Mouse (Mus musculus): ENCODE results near the gene Capn2.

Capn2 gene

GRCm38 (mm10) chr1:182516758-182517676 is at the start of gene Capn2:
Gene Capn2 (minus strand): TSS chr1:182517608.
- in situ Hi-C loops (cut with MboI, MseI), result loop anchor here (25.0 kb wide), 1 partner anchor 1520 kb away; the partner anchor contains the start of gene 1700056E22Rik

DNA sequence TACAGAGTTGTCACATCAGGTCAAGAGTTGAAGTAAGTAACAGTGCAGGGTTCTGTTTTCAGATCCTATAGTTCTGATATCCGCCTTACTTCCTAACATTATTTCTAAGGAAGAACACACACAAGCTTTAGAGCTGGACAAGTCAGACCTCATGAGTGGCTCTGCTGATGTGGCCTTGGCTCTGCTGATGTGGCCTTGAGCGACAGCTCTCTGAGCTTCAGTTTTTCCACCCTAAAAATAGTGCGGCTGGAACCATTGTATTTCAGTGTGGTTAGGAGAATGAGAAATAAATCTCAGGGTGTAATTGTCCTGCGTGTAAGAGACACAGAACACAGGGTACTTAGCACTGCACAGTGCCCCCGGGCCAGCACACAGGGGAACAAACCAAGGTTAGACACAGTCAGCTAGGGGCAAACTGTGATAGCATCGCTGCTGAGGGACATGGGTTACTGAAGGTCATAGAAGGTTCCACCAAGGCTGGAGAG is 48.0 kb upstream of the Capn2 start:
- in situ Hi-C loops (cut with MboI, MseI), result loop anchor here (25.0 kb wide), 1 partner anchor 672 kb away; no protein-coding TSS in a partner anchor

- in situ Hi-C loops (cut with MboI, MseI), result loop anchor here (25.0 kb wide), 1 partner anchor 673 kb away; no protein-coding TSS in a partner anchor
Observed at GRCm38 (mm10) chr1:182564408-182565120, 47.2 kb upstream of the Capn2 start, which contains the start of gene Capn8. Gene Capn8 (plus strand): TSS chr1:182565007.

- in situ Hi-C loops (cut with MboI, MseI), result loop anchor here (25.0 kb wide), 1 partner anchor 675 kb away; no protein-coding TSS in a partner anchor
Observed at GRCm38 (mm10) chr1:182562576-182563370, 45.4 kb upstream of the Capn2 start.

- in situ Hi-C loops (cut with MboI, MseI), result loop anchor here (25.0 kb wide), 1 partner anchor 675 kb away; no protein-coding TSS in a partner anchor
Observed at GRCm38 (mm10) chr1:182561945-182562514, 44.6 kb upstream of the Capn2 start.

- in situ Hi-C loops (cut with MboI, MseI), result loop anchor here (25.0 kb wide), 1 partner anchor 677 kb away; no protein-coding TSS in a partner anchor
Observed at GRCm38 (mm10) chr1:182560390-182561098, 43.1 kb upstream of the Capn2 start.

DNA sequence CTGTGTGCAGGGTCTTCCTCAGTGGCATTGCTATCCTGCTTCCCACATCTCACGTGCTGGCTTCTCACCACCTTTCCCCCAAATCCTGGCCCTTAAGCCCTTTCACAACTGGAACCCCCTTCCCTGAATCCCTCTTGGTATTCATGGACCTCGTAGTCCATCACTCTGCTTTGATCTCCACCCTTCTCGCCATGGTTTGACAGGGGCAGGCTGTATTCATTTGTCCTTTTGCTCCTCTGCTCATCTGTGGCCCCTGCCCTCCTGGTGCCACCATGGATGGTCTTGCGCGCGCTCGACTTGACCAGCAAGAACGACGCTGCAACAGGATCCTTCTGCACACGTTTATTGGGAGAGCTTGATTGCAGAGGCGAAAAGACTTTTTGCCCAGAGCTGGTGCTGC is 42.1 kb upstream of the Capn2 start:
- in situ Hi-C loops (cut with MboI, MseI), result loop anchor here (10.0 to 25.0 kb wide), 2 partner anchors 225 to 678 kb away; no protein-coding TSS in a partner anchor

GRCm38 (mm10) chr1:182558271-182558670 is 40.9 kb upstream of the Capn2 start:
- in situ Hi-C loops (cut with MboI, MseI), result loop anchor here (10.0 to 25.0 kb wide), 2 partner anchors 227 to 679 kb away; no protein-coding TSS in a partner anchor

- in situ Hi-C loops (cut with MboI, MseI), result loop anchor here (10.0 to 25.0 kb wide), 2 partner anchors 231 to 683 kb away; no protein-coding TSS in a partner anchor
Observed at GRCm38 (mm10) chr1:182553649-182554375, 36.4 kb upstream of the Capn2 start.

DNA sequence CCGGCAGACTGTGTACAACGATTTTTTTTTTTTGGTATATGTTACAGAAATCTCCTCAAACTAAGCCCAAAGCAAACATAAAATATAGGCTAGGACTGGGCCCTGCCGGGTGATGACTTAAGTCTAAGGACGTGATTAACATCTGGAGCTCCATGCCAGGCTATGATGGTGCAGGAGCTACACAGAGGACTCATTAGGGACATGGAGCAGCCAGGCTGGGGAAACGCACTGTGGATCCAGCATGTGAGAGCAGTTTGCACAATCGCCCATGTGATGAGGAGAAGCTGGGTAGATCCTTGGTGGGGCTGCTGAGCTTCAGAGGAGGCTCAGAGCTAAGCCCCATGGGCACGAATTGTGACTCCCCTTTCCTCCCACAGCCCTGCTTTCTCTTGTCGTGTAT is 33.4 kb upstream of the Capn2 start:
- in situ Hi-C loops (cut with MboI, MseI), result loop anchor here (10.0 to 25.0 kb wide), 2 partner anchors 234 to 687 kb away; no protein-coding TSS in a partner anchor

DNA sequence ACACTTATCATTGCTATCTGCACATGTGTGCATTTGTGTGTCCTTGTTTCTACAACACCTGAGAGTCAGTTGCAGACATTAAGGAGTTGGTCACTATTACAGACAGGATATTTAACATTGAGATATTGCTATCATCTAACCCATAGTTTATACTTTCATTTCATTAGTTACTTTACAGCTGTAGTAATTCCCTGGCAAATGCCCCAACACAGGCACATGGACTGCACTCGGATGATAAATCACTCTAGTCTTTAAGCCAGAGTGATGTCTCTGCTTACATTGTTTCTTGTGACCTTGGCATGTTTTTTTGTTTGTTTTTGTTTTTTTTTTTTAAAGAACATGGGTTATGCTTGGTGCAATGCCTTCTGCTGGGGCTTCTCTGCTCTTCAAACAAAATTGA is 26.5 kb upstream of the Capn2 start:
- in situ Hi-C loops (cut with MboI, MseI), result no loop called here

DNA sequence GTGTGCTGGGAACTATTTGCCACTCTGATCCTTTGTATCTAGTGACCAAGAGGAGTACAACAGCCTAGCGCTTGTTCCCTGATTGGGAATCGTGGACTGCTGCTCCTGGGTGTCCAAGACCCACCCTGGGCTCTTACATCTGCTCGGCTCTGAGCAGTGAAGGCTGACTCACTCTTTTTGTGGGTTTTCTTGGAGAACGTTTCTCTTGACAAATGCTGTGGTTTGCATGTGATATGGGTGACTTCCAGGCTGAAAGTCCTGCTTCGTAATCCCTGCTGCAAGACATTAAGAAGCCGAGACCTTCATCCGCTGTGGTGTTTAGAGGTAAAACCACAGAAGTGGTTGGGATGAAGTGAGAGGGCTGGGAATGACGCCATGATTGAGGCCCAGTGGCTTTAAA is 25.7 kb upstream of the Capn2 start:
- in situ Hi-C loops (cut with MboI, MseI), result no loop called here

GRCm38 (mm10) chr1:182542110-182542509 is 24.7 kb upstream of the Capn2 start:
- in situ Hi-C loops (cut with MboI, MseI), result no loop called here

- in situ Hi-C loops (cut with MboI, MseI), result loop anchor here (5.0 to 10.0 kb wide), 3 partner anchors 52 to 654 kb away; no protein-coding TSS in a partner anchor
Observed at GRCm38 (mm10) chr1:182539023-182539940, 21.9 kb upstream of the Capn2 start.

- in situ Hi-C loops (cut with MboI, MseI), result loop anchor here (5.0 to 10.0 kb wide), 3 partner anchors 48 to 650 kb away; no protein-coding TSS in a partner anchor
Observed at GRCm38 (mm10) chr1:182535080-182535481, 17.7 kb upstream of the Capn2 start.

GRCm38 (mm10) chr1:182533583-182533982 is 16.2 kb upstream of the Capn2 start:
- in situ Hi-C loops (cut with MboI, MseI), result loop anchor here (10.0 kb wide), 1 partner anchor 649 kb away; no protein-coding TSS in a partner anchor
